Mouse (Mus musculus): ENCODE results near the gene Kdm6b. TPM values are rescaled to one million over a fixed set of nuclear protein-coding genes. Genes with fewer than 3 reads are reported as not detected.

The Kdm6b gene
- polyA plus RNA-seq, 1 experiment = 3.3 TPM

- no peak for DNase-seq (ENCODE audit: low spot score)
These were observed 7.2 kb downstream of the Kdm6b start for GRCm38 (mm10) chr11:69406282-69406681.

GRCm38 (mm10) chr11:69405397-69406200, 7.9 kb downstream of the Kdm6b start:
- DNase-seq (ENCODE audit: low spot score) = no peak

GRCm38 (mm10) chr11:69404595-69405396, 8.7 kb downstream of the Kdm6b start:
- DNase-seq (ENCODE audit: low spot score) = no peak

- DNase-seq (ENCODE audit: low spot score) = no peak
These were observed 9.5 kb downstream of the Kdm6b start for GRCm38 (mm10) chr11:69403691-69404594.

- DNase-seq (ENCODE audit: low spot score) = no peak
These were observed 11.5 kb downstream of the Kdm6b start for GRCm38 (mm10) chr11:69401987-69402386.

- DNase-seq (ENCODE audit: low spot score) = peak; percentile 72
These were observed 12.3 kb downstream of the Kdm6b start for GRCm38 (mm10) chr11:69401210-69401637.

- no peak for DNase-seq (ENCODE audit: low spot score)
These were observed 13.2 kb downstream of the Kdm6b start for GRCm38 (mm10) chr11:69400083-69400850.

- no peak for DNase-seq (ENCODE audit: low spot score)
These were observed 14.0 kb downstream of the Kdm6b start for GRCm38 (mm10) chr11:69399201-69400082.

- DNase-seq (ENCODE audit: low spot score) = no peak
These were observed 14.8 kb downstream of the Kdm6b start for GRCm38 (mm10) chr11:69398486-69399200.

GRCm38 (mm10) chr11:69398059-69398458, 15.4 kb downstream of the Kdm6b start, which contains the start of gene Tmem88:
Gene Tmem88, minus strand, starts transcription at chr11:69398234.
- no peak for DNase-seq (ENCODE audit: low spot score)

GRCm38 (mm10) chr11:69397581-69398057, 15.9 kb downstream of the Kdm6b start:
- no peak for DNase-seq (ENCODE audit: low spot score)

- DNase-seq (ENCODE audit: low spot score) = no peak
These were observed 16.7 kb downstream of the Kdm6b start for GRCm38 (mm10) chr11:69396772-69397171.

- DNase-seq (ENCODE audit: low spot score) = peak; percentile 90
These were observed 17.7 kb downstream of the Kdm6b start for GRCm38 (mm10) chr11:69395634-69396373.

- peak; percentile 72 for DNase-seq (ENCODE audit: low spot score)
These were observed 18.2 kb downstream of the Kdm6b start, which contains the start of the genes Naa38 and Cyb5d1 for GRCm38 (mm10) chr11:69395235-69395633. Gene Naa38, plus strand, starts transcription at chr11:69395487. Gene Cyb5d1, minus strand, starts transcription at chr11:69395631.

GRCm38 (mm10) chr11:69394591-69395167, 18.8 kb downstream of the Kdm6b start:
- DNase-seq (ENCODE audit: low spot score) = peak; percentile 34

- DNase-seq (ENCODE audit: low spot score) = no peak
These were observed 23.0 kb downstream of the Kdm6b start for GRCm38 (mm10) chr11:69390400-69391034.
